Mouse (Mus musculus) CH12.LX (cell line): Measurements from ENCODE around the gene Hdac8.

Experiments
- BHLHE40 ChIP-seq: IDR thresholded peaks from 2 replicates; pipeline ENCODE4 v1.6.1; 2011; ENCODE audit warnings: mild to moderate bottlenecking, low read depth, low read length, improper control_type of control experiment
- CHD1 ChIP-seq: IDR thresholded peaks from 2 replicates; pipeline ENCODE4 v1.6.1; 2012; ENCODE audit warnings: low read depth, low read length, improper control_type of control experiment, inconsistent platforms
- CTCF ChIP-seq, 2 experiments: IDR thresholded peaks in 1 of 2; conservative IDR thresholded peaks in 1 of 2; 2 replicates each; pipeline ENCODE4 v1.5.1; 2011 to 2012; ENCODE audit warnings: low read depth in 2 of 2, low read length in 2 of 2, improper control_type of control experiment in 1 of 2, inconsistent platforms in 1 of 2, mild to moderate bottlenecking in 1 of 2, moderate library complexity in 1 of 2
- E2F4 ChIP-seq: IDR thresholded peaks from 2 replicates; pipeline ENCODE4 v1.6.1; 2011; ENCODE audit warnings: low read depth, low read length, improper control_type of control experiment; ENCODE audit not compliant: insufficient replicate concordance
- EP300 ChIP-seq: IDR thresholded peaks from 2 replicates; pipeline ENCODE4 v1.6.1; 2011; ENCODE audit warnings: low read length, improper control_type of control experiment
- JUND ChIP-seq: conservative IDR thresholded peaks from 2 replicates; pipeline ENCODE4 v1.6.1; 2011; ENCODE audit warnings: low read depth, low read length, improper control_type of control experiment
- KAT2A ChIP-seq: IDR thresholded peaks from 2 replicates; pipeline ENCODE4 v1.6.1; 2012; ENCODE audit warnings: low read length, improper control_type of control experiment, inconsistent platforms; ENCODE audit not compliant: insufficient replicate concordance
- MAX ChIP-seq: IDR thresholded peaks from 2 replicates; pipeline ENCODE4 v1.6.1; 2011; ENCODE audit warnings: low read length, improper control_type of control experiment
- MYC ChIP-seq: IDR thresholded peaks from 2 replicates; pipeline ENCODE4 v1.6.1; 2011; ENCODE audit warnings: low read depth, mild to moderate bottlenecking, improper control_type of control experiment, low read length
- POLR2A ChIP-seq: IDR thresholded peaks from 2 replicates; pipeline ENCODE4 v1.6.1; 2011; ENCODE audit warnings: low read depth, mild to moderate bottlenecking, improper control_type of control experiment, low read length
- RAD21 ChIP-seq: IDR thresholded peaks from 2 replicates; pipeline ENCODE4 v1.6.1; 2011; ENCODE audit warnings: low read depth, mild to moderate bottlenecking, low read length, improper control_type of control experiment, moderate library complexity
- SMC3 ChIP-seq: IDR thresholded peaks from 2 replicates; pipeline ENCODE4 v1.6.1; 2011; ENCODE audit warnings: low read depth, low read length, improper control_type of control experiment
- TBP ChIP-seq: conservative IDR thresholded peaks from 2 replicates; pipeline ENCODE4 v1.6.1; 2011; ENCODE audit warnings: low read depth, low read length, improper control_type of control experiment
- USF1 ChIP-seq: IDR thresholded peaks from 2 replicates; pipeline ENCODE4 v1.6.1; 2014; ENCODE audit warnings: low read depth, mild to moderate bottlenecking, inconsistent platforms, low read length, improper control_type of control experiment

DNA sequence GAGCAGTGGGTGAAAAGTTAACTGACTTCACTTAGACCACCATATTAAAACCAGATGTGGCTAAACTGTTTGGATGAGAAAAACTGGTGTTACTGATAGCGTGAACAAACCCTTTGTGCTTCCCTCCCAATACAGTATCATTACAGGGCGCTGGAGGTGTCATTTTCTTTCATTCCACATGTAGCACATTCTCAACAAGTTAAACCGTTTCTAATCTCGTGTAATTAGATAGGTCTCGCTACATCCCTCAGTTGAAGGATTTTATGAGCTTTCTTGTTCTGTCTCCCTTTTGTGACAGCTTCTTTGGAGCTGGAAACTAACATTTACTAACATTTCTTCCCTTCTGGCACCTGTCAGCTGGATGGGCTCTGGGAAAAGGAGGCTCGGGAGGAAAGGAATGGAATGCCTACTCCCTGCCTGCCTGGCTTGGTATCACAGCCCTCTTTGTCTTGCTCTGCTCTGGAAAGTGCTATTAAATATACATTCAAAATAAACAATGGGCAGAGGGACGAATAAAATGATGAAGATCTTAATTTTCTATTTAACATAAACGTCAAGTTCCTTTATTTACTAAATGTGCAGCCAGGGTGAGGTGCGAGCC lies 156.2 kb downstream of the Hdac8 start:
- no peak for TF ChIP-seq RAD21
- no peak for TF ChIP-seq BHLHE40
- TF ChIP-seq TBP: no peak
- no peak for TF ChIP-seq CTCF (conservative IDR thresholded peaks at IDR 0.05 in 1 of 2, IDR thresholded peaks at IDR 0.05 in 1 of 2; ENCODE audit: low read depth in 2 of 2, low read length in 2 of 2)
- TF ChIP-seq POLR2A: no peak
- TF ChIP-seq CHD1: no peak
- no peak for TF ChIP-seq EP300
- TF ChIP-seq USF1: no peak
- no peak for TF ChIP-seq SMC3
- no peak for TF ChIP-seq MAX
- TF ChIP-seq E2F4: no peak
- no peak for TF ChIP-seq JUND
- no peak for TF ChIP-seq MYC
- TF ChIP-seq KAT2A: no peak
